Mouse (Mus musculus) gastrocnemius, postnatal 14 days (tissue): ENCODE data around the gene Pomgnt2. TPM values are rescaled to one million over a fixed set of nuclear protein-coding genes. Genes with fewer than 3 reads are reported as not detected.

Experiments used
- DNase-seq: peaks from one replicate; pipeline ENCODE4 v3.0.0; 2021; ENCODE audit warnings: mixed read lengths
- intact Hi-C: fragments of 180-260 bp; cut with DNase I; formaldehyde crosslinking; loops from one replicate; pipeline ENCODE4 v1.15.1; 2025; ENCODE audit warnings: low total_unique reads
- total RNA-seq, 2 experiments: library from RNA; stranded (reverse); gene quantifications; 2 replicates each; pipeline ENCODE4 v1.2.3; 2021

The Pomgnt2 gene
- total RNA-seq, 2 experiments from 2014 or later, result 7.1 to 9.0 TPM

GRCm38 (mm10) chr9:121981046-121981445, 15.9 kb downstream of the Pomgnt2 start:
- intact Hi-C loops, result no loop called here
- DNase-seq, result no peak

GRCm38 (mm10) chr9:121975321-121975720, 21.6 kb downstream of the Pomgnt2 start:
- intact Hi-C loops, result no loop called here

GRCm38 (mm10) chr9:121974141-121974986, 22.5 kb downstream of the Pomgnt2 start:
- DNase-seq, result peak; percentile 76
- intact Hi-C loops, result no loop called here

More at GRCm38 (mm10) chr9:121975321-121975720, 21.6 kb downstream of the Pomgnt2 start:
- no peak for DNase-seq

GRCm38 (mm10) chr9:121973207-121973606, 23.7 kb downstream of the Pomgnt2 start:
- DNase-seq, result peak; percentile 65
- intact Hi-C loops, result no loop called here

- intact Hi-C loops, result no loop called here
- DNase-seq, result peak; percentile 36
Measured at GRCm38 (mm10) chr9:121969841-121970381, 27.0 kb downstream of the Pomgnt2 start.

GRCm38 (mm10) chr9:121968258-121968657, 28.7 kb downstream of the Pomgnt2 start:
- intact Hi-C loops, result no loop called here
- DNase-seq, result no peak

GRCm38 (mm10) chr9:121964941-121965340, 32.0 kb downstream of the Pomgnt2 start:
- no peak for DNase-seq
- intact Hi-C loops, result no loop called here

GRCm38 (mm10) chr9:121959966-121960635, 36.8 kb downstream of the Pomgnt2 start:
- intact Hi-C loops, result no loop called here
- no peak for DNase-seq

- DNase-seq, result no peak
- intact Hi-C loops, result no loop called here
Measured at GRCm38 (mm10) chr9:121952596-121952995, 44.3 kb downstream of the Pomgnt2 start.

GRCm38 (mm10) chr9:121951114-121951423, 45.8 kb downstream of the Pomgnt2 start:
- intact Hi-C loops, result no loop called here
- no peak for DNase-seq

- intact Hi-C loops, result no loop called here
- DNase-seq, result peak; percentile 83
Measured at GRCm38 (mm10) chr9:121950418-121951113, 46.3 kb downstream of the Pomgnt2 start, which contains the start of gene Fam198a. Fam198a (plus strand) TSS chr9:121950988.

- intact Hi-C loops, result no loop called here
- no peak for DNase-seq
Measured at GRCm38 (mm10) chr9:121948431-121948830, 48.5 kb downstream of the Pomgnt2 start.

- DNase-seq, result peak; percentile 56
- intact Hi-C loops, result loop anchor here (1.0 kb wide), 1 partner anchor 38 kb away; no protein-coding TSS in a partner anchor
Measured at GRCm38 (mm10) chr9:121947784-121948183, 49.1 kb downstream of the Pomgnt2 start.

- intact Hi-C loops, result no loop called here
- no peak for DNase-seq
Measured at GRCm38 (mm10) chr9:121943628-121944027, 53.3 kb downstream of the Pomgnt2 start.

- intact Hi-C loops, result no loop called here
- no peak for DNase-seq
Measured at GRCm38 (mm10) chr9:121943005-121943404, 53.9 kb downstream of the Pomgnt2 start.

GRCm38 (mm10) chr9:121937944-121938355, 59.0 kb downstream of the Pomgnt2 start:
- intact Hi-C loops, result no loop called here
- DNase-seq, result no peak

GRCm38 (mm10) chr9:121937451-121937864, 59.5 kb downstream of the Pomgnt2 start:
- no peak for DNase-seq

GRCm38 (mm10) chr9:121936952-121937351, 60.0 kb downstream of the Pomgnt2 start:
- no peak for DNase-seq
- intact Hi-C loops, result no loop called here

More at GRCm38 (mm10) chr9:121937451-121937864, 59.5 kb downstream of the Pomgnt2 start:
- intact Hi-C loops, result no loop called here

- DNase-seq, result no peak
- intact Hi-C loops, result no loop called here
Measured at GRCm38 (mm10) chr9:121934856-121935255, 62.1 kb downstream of the Pomgnt2 start.
